Mouse (Mus musculus): Measurements from ENCODE around the gene Disp1. TPM values are rescaled to one million over a fixed set of nuclear protein-coding genes. Genes with fewer than 3 reads are reported as not detected.

Gene Disp1
- polyA plus RNA-seq, 1 experiment from 2014 or later: 9.1 TPM

GRCm38 (mm10) chr1:183102775-183103174 lies 118.5 kb downstream of the Disp1 start:
- Histone ChIP-seq H3K4me3 (replicated peaks; ENCODE audit: low read depth, low read length) (no peak overlapping the region), H3K4me2 (ENCODE audit: low read length) (no peak overlapping the region), H3K9me3 (ENCODE audit: control insufficient read depth, low read length) (no peaks in the 10 kb centered on the region), H3K27ac (replicated peaks; ENCODE audit: low read depth, low read length) (no peak overlapping the region), H3K4me1 (ENCODE audit: control insufficient read depth, insufficient read depth, low read length) (no peaks in the 10 kb centered on the region), H3K9ac (replicated peaks; ENCODE audit: low read length) (no peak overlapping the region), H3K36me3 (ENCODE audit: control insufficient read depth, insufficient read depth, low read length) (no peaks in the 10 kb centered on the region), H3K27me3 (ENCODE audit: control insufficient read depth, insufficient read depth, low read length) (no peaks in the 10 kb centered on the region)
- ATAC-seq (ENCODE audit: low FRiP score, low TSS enrichment) (no peak), DNase-seq (no peak)
- WGBS: 77% methylated on average over 3 of the region's 3 CpGs

GRCm38 (mm10) chr1:183102153-183102552 lies 119.2 kb downstream of the Disp1 start:
- H3K27me3 ChIP-seq (ENCODE audit: control insufficient read depth, insufficient read depth, low read length): no peaks in the 10 kb centered on the region
- no peak overlapping the region for H3K9ac ChIP-seq (replicated peaks; ENCODE audit: low read length)
- no peak overlapping the region for H3K4me2 ChIP-seq (ENCODE audit: low read length)
- ATAC-seq (ENCODE audit: low FRiP score, low TSS enrichment): no peak
- H3K27ac ChIP-seq (replicated peaks; ENCODE audit: low read depth, low read length): no peak overlapping the region
- no peaks in the 10 kb centered on the region for H3K36me3 ChIP-seq (ENCODE audit: control insufficient read depth, insufficient read depth, low read length)
- no peaks in the 10 kb centered on the region for H3K9me3 ChIP-seq (ENCODE audit: control insufficient read depth, low read length)
- 77% methylated on average over 8 of the region's 8 CpGs for WGBS
- no peak overlapping the region for H3K4me3 ChIP-seq (replicated peaks; ENCODE audit: low read depth, low read length)
- no peak for DNase-seq
- no peaks in the 10 kb centered on the region for H3K4me1 ChIP-seq (ENCODE audit: control insufficient read depth, insufficient read depth, low read length)

- H3K27ac ChIP-seq (replicated peaks; ENCODE audit: low read depth, low read length): no peak overlapping the region
- DNase-seq (no peak), ATAC-seq (ENCODE audit: low FRiP score, low TSS enrichment) (no peak)
- no peaks in the 10 kb centered on the region for H3K27me3 ChIP-seq (ENCODE audit: control insufficient read depth, insufficient read depth, low read length)
- H3K4me1 ChIP-seq (ENCODE audit: control insufficient read depth, insufficient read depth, low read length): no peaks in the 10 kb centered on the region
- WGBS: 90% methylated on average over 3 of the region's 3 CpGs
- H3K36me3 ChIP-seq (ENCODE audit: control insufficient read depth, insufficient read depth, low read length): no peaks in the 10 kb centered on the region
- H3K9me3 ChIP-seq (ENCODE audit: control insufficient read depth, low read length): no peaks in the 10 kb centered on the region
- no peak overlapping the region for H3K9ac ChIP-seq (replicated peaks; ENCODE audit: low read length)
- H3K4me3 ChIP-seq (replicated peaks; ENCODE audit: low read depth, low read length): no peak overlapping the region
- H3K4me2 ChIP-seq (ENCODE audit: low read length): no peak overlapping the region
These were observed 120.0 kb downstream of the Disp1 start for GRCm38 (mm10) chr1:183101371-183101770.

GRCm38 (mm10) chr1:183100245-183100644 lies 121.1 kb downstream of the Disp1 start:
- Histone ChIP-seq H3K4me2 (ENCODE audit: low read length) (no peak overlapping the region), H3K27ac (replicated peaks; ENCODE audit: low read depth, low read length) (no peak overlapping the region), H3K27me3 (ENCODE audit: control insufficient read depth, insufficient read depth, low read length) (no peaks in the 10 kb centered on the region), H3K9ac (replicated peaks; ENCODE audit: low read length) (no peak overlapping the region), H3K9me3 (ENCODE audit: control insufficient read depth, low read length) (no peaks in the 10 kb centered on the region), H3K4me1 (ENCODE audit: control insufficient read depth, insufficient read depth, low read length) (0 out of 2 replicates have a peak, but pooled peaks cover 3% of the 10 kb centered on the region), H3K36me3 (ENCODE audit: control insufficient read depth, insufficient read depth, low read length) (0 out of 2 replicates have a peak, but pooled peaks cover 5% of the 10 kb centered on the region), H3K4me3 (replicated peaks; ENCODE audit: low read depth, low read length) (no peak overlapping the region)
- WGBS: 86% methylated on average over 5 of the region's 5 CpGs
- DNase-seq (no peak), ATAC-seq (ENCODE audit: low FRiP score, low TSS enrichment) (no peak)

- 94% methylated on average over 12 of the region's 12 CpGs for WGBS
- H3K36me3 ChIP-seq (ENCODE audit: control insufficient read depth, insufficient read depth, low read length): 0 out of 2 replicates have a peak, but pooled peaks cover 5% of the 10 kb centered on the region
- DNase-seq: no peak
These were observed 121.6 kb downstream of the Disp1 start for GRCm38 (mm10) chr1:183099686-183100085.

GRCm38 (mm10) chr1:183097606-183098005 lies 123.7 kb downstream of the Disp1 start:
- Histone ChIP-seq H3K4me3 (replicated peaks; ENCODE audit: low read depth, low read length) (no peak overlapping the region), H3K4me1 (ENCODE audit: control insufficient read depth, insufficient read depth, low read length) (0 out of 2 replicates have a peak, but pooled peaks cover 3% of the 10 kb centered on the region), H3K9ac (replicated peaks; ENCODE audit: low read length) (no peak overlapping the region), H3K9me3 (ENCODE audit: control insufficient read depth, low read length) (no peaks in the 10 kb centered on the region), H3K27ac (replicated peaks; ENCODE audit: low read depth, low read length) (no peak overlapping the region), H3K4me2 (ENCODE audit: low read length) (no peak overlapping the region), H3K27me3 (ENCODE audit: control insufficient read depth, insufficient read depth, low read length) (no peaks in the 10 kb centered on the region), H3K36me3 (ENCODE audit: control insufficient read depth, insufficient read depth, low read length) (0 out of 2 replicates have a peak, but pooled peaks cover 6% of the 10 kb centered on the region)
- 93% methylated on average over 10 of the region's 10 CpGs for WGBS
- ATAC-seq (ENCODE audit: low FRiP score, low TSS enrichment) (no peak), DNase-seq (no peak)

More at GRCm38 (mm10) chr1:183099686-183100085, 121.6 kb downstream of the Disp1 start:
- no peak for ATAC-seq (ENCODE audit: low FRiP score, low TSS enrichment)
- Histone ChIP-seq H3K9ac (replicated peaks; ENCODE audit: low read length) (no peak overlapping the region), H3K4me3 (replicated peaks; ENCODE audit: low read depth, low read length) (no peak overlapping the region), H3K4me2 (ENCODE audit: low read length) (no peak overlapping the region), H3K27me3 (ENCODE audit: control insufficient read depth, insufficient read depth, low read length) (no peaks in the 10 kb centered on the region), H3K4me1 (ENCODE audit: control insufficient read depth, insufficient read depth, low read length) (0 out of 2 replicates have a peak, but pooled peaks cover 3% of the 10 kb centered on the region), H3K9me3 (ENCODE audit: control insufficient read depth, low read length) (no peaks in the 10 kb centered on the region), H3K27ac (replicated peaks; ENCODE audit: low read depth, low read length) (no peak overlapping the region)

GRCm38 (mm10) chr1:183095454-183096088 lies 125.8 kb downstream of the Disp1 start:
- 52% methylated on average over 8 of the region's 8 CpGs for WGBS
- Histone ChIP-seq H3K4me1 (ENCODE audit: control insufficient read depth, insufficient read depth, low read length) (0 out of 2 replicates have a peak, but pooled peaks cover 3% of the 10 kb centered on the region), H3K36me3 (ENCODE audit: control insufficient read depth, insufficient read depth, low read length) (0 out of 2 replicates have a peak, but pooled peaks cover 8% of the 10 kb centered on the region), H3K4me3 (replicated peaks; ENCODE audit: low read depth, low read length) (no peak overlapping the region), H3K27ac (replicated peaks; ENCODE audit: low read depth, low read length) (no peak overlapping the region; the same call in 1 of the 2 replicates), H3K4me2 (ENCODE audit: low read length) (no peak overlapping the region), H3K9ac (replicated peaks; ENCODE audit: low read length) (no peak overlapping the region), H3K9me3 (ENCODE audit: control insufficient read depth, low read length) (no peaks in the 10 kb centered on the region), H3K27me3 (ENCODE audit: control insufficient read depth, insufficient read depth, low read length) (no peaks in the 10 kb centered on the region)
- no peak for ATAC-seq (ENCODE audit: low FRiP score, low TSS enrichment)
- DNase-seq: no peak

GRCm38 (mm10) chr1:183092296-183092695 lies 129.0 kb downstream of the Disp1 start:
- no peak overlapping the region for H3K4me2 ChIP-seq (ENCODE audit: low read length)
- 80% methylated on average over 4 of the region's 4 CpGs for WGBS

GRCm38 (mm10) chr1:183091203-183091602 lies 130.1 kb downstream of the Disp1 start:
- DNase-seq (no peak), ATAC-seq (ENCODE audit: low FRiP score, low TSS enrichment) (no peak)
- 94% methylated on average over 7 of the region's 7 CpGs for WGBS
- H3K9ac ChIP-seq (replicated peaks; ENCODE audit: low read length): no peak overlapping the region
- H3K4me3 ChIP-seq (replicated peaks; ENCODE audit: low read depth, low read length): no peak overlapping the region
- H3K36me3 ChIP-seq (ENCODE audit: control insufficient read depth, insufficient read depth, low read length): peaks cover 42% of the 10 kb centered on the region
- H3K4me1 ChIP-seq (ENCODE audit: control insufficient read depth, insufficient read depth, low read length): 0 out of 2 replicates have a peak, but pooled peaks cover 3% of the 10 kb centered on the region
- no peak overlapping the region for H3K4me2 ChIP-seq (ENCODE audit: low read length)
- H3K27me3 ChIP-seq (ENCODE audit: control insufficient read depth, insufficient read depth, low read length): no peaks in the 10 kb centered on the region
- H3K27ac ChIP-seq (replicated peaks; ENCODE audit: low read depth, low read length): no peak overlapping the region
- peaks cover 4% of the 10 kb centered on the region; the same call in 1 of the 2 replicates for H3K9me3 ChIP-seq (ENCODE audit: control insufficient read depth, low read length)

More at GRCm38 (mm10) chr1:183092296-183092695, 129.0 kb downstream of the Disp1 start:
- Histone ChIP-seq H3K27me3 (ENCODE audit: control insufficient read depth, insufficient read depth, low read length) (no peaks in the 10 kb centered on the region), H3K9me3 (ENCODE audit: control insufficient read depth, low read length) (peaks cover 4% of the 10 kb centered on the region; the same call in 1 of the 2 replicates), H3K4me1 (ENCODE audit: control insufficient read depth, insufficient read depth, low read length) (0 out of 2 replicates have a peak, but pooled peaks cover 3% of the 10 kb centered on the region), H3K9ac (replicated peaks; ENCODE audit: low read length) (no peak overlapping the region), H3K27ac (replicated peaks; ENCODE audit: low read depth, low read length) (no peak overlapping the region), H3K36me3 (ENCODE audit: control insufficient read depth, insufficient read depth, low read length) (peaks cover 32% of the 10 kb centered on the region), H3K4me3 (replicated peaks; ENCODE audit: low read depth, low read length) (no peak overlapping the region)
- no peak for ATAC-seq (ENCODE audit: low FRiP score, low TSS enrichment)
- DNase-seq: no peak
